Mouse (Mus musculus): Measurements from ENCODE around the gene Slc26a3. TPM values are rescaled to one million over a fixed set of nuclear protein-coding genes. Genes with fewer than 3 reads are reported as not detected.
A peak's percentile ranks its signal among the peaks of the same experiment; 100 is the strongest.

Slc26a3 gene
- 25.3 and 57.8 TPM in 2 replicates for polyA plus RNA-seq (2012; rRNA removed)

GRCm38 (mm10) chr12:31390571-31390970 lies at the start of gene Slc26a3:
Gene Slc26a3, plus strand, starts transcription at chr12:31390871.
- no peak for DNase-seq (ENCODE audit: low read depth, low spot score)
- 87% methylated on average over 3 of the region's 3 CpGs for WGBS

- no peak for DNase-seq (ENCODE audit: low read depth, low spot score)
- 10% methylated on average over 15 of the region's 15 CpGs for WGBS
Measured at GRCm38 (mm10) chr12:31350191-31350943, 40.3 kb upstream of the Slc26a3 start.

DNA sequence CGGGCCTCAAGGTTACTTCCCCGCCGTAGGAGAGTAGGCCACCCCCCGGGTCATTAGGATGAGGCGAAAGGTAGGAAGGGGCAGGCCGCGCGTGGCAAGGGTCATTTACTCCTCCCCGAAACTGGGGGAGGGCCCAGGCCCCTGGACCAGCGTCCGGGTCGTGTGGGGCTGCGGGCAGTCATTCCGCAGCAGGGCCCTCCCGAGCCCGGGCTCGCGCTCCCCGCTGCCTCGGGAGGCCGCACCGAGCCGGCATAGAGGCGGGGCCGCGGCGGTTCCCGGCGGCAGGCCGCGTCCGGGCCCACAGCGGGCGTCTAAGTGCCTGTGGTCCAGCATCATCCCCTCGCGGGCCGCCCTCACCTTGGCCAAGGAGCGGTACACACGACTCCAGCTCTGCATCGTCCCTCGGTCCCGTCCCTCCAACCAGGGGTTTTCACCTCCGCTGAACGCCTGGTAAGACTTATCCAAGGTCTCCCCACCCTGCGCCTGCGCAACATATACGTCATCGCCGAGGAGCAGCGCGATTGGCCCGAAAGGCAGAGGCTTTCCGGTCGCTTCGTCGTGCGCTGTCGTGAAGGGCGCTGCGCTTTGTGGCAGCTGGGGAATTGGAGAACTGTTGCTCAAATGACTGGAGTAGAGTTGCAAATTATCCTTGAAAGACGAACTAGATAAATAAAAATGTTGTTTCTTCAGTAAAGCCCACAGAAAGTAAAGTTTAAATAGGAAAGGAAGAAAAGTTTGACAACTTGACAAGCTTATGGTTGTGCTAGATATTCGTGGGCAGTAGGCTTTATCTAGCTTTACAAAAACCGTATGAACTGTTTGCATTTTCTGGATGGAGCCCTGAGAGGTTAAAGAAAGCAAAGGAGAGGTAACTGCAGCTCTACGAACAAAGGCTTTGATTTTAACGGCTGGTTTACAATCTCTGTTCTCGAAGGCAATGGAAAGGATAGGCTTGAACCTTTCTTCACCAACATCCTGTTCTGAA lies 39.4 kb upstream of the Slc26a3 start, which contains the start of gene Dld:
Dld (minus strand) TSS at position 510 of the 985 bp plus-strand sequence.
- DNase-seq (ENCODE audit: low read depth, low spot score) = peak; percentile 92
- WGBS = 4% methylated on average over 66 of the region's 66 CpGs

DNA sequence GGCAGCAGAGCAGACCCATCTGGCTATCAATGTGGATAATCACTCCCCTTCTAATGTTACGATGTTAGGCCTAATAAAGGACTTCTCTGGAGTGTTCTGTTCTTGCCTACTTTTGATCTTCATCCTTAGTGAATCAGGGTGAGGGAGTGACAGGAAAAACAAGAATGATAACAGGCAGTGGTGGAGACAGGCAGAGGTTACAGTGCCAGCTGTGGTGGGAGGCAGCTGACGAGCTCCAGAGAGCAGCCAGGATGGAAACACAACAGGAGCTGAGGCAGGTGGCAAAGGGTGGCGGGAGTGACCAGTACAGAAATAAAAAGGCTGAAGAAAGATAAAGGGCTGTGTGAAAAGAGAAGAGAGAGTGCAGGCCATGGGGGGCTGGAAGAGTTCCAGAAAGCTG lies 24.2 kb upstream of the Slc26a3 start:
- WGBS = 69% methylated on average over 3 of the region's 3 CpGs
- no peak for DNase-seq (ENCODE audit: low read depth, low spot score)

- WGBS = 71% methylated on average over 5 of the region's 5 CpGs
- DNase-seq (ENCODE audit: low read depth, low spot score) = no peak
Measured at GRCm38 (mm10) chr12:31367721-31368120, 22.9 kb upstream of the Slc26a3 start.

- DNase-seq (ENCODE audit: low read depth, low spot score) = no peak
- WGBS = 91% methylated on average over 1 of the region's 1 CpGs
Measured at GRCm38 (mm10) chr12:31369118-31369517, 21.6 kb upstream of the Slc26a3 start.

GRCm38 (mm10) chr12:31369656-31370055 lies 21.0 kb upstream of the Slc26a3 start:
- no peak for DNase-seq (ENCODE audit: low read depth, low spot score)
- WGBS = 54% methylated on average over 7 of the region's 7 CpGs

DNA sequence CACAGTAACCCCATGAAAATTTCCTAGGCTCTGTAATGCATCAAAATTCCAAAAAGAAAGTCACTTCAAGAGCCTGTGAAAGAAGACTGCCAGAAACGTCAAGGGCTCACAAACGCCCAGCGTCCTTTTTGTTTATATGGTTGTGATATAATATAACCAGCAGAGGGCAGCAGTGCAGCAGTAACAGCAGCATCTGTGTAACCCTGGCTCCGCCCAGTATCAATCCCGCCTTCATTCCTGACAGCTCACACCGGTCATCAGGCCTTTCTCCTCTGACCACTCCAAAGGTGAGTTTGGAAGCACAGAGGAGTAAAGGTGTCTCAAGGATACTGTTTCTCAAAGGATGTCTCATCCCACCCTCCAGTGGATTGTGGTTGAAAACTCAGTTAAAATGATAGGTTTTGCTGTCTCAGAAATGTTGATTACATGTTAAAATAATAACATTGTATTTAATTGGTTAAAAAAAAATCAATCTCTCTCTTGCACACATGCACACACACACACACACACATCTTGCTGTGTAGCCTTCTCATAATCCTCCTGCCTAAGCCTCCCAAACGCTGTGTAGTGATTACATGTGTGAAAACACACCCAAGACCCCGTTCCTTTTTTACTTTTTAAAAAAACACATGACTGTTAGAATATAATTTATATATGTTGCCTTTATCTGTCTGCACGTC lies 15.9 kb upstream of the Slc26a3 start:
- 31% methylated on average over 9 of the region's 9 CpGs for WGBS
- DNase-seq (ENCODE audit: low read depth, low spot score) = peak; percentile 70

DNA sequence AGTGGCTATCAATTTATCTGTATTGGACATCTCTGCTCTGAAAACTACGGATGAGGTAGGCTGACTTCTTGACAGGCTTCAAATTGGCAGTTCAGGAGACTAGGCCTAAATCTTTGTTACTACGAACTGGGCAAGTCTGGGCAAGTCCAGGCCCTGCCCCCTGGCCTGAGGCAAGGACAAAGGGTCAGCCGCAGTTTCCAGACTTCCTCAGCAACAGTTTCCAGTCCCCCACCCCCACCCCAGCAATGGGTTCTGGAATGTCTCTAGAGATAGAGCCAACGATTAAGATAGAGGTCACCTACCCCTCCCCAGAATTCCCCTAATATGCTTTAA lies 15.4 kb upstream of the Slc26a3 start:
- WGBS = 80% methylated on average over 4 of the region's 4 CpGs
- no peak for DNase-seq (ENCODE audit: low read depth, low spot score)

- DNase-seq (ENCODE audit: low read depth, low spot score) = no peak
- 12% methylated on average over 13 of the region's 13 CpGs for WGBS
Measured at GRCm38 (mm10) chr12:31376326-31376950, 14.2 kb upstream of the Slc26a3 start.

GRCm38 (mm10) chr12:31377241-31377640 lies 13.4 kb upstream of the Slc26a3 start:
- WGBS = 78% methylated on average over 11 of the region's 11 CpGs
- no peak for DNase-seq (ENCODE audit: low read depth, low spot score)

- WGBS = 5% methylated on average over 2 of the region's 2 CpGs
- no peak for DNase-seq (ENCODE audit: low read depth, low spot score)
Measured at GRCm38 (mm10) chr12:31380878-31381277, 9.8 kb upstream of the Slc26a3 start.

DNA sequence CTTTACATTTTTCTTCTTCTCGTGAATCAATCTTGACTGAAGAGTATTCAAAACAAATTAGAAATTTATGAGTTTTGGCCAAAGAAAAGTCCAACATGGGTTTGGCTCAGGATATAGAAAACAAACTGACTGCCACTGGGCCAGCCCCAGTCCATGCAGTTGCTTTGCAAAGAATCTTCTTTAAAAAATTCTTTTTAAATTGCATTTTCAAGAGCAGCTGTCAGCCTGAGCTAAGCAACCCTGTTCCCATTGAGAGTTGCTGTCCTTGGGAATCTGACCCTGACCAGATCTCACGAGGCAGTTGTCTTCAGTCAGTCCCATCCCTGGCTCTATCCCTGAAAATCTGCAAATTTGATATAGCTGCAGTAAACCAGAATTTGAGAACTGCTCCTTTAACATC lies 8.2 kb upstream of the Slc26a3 start:
- 40% methylated on average over 2 of the region's 2 CpGs for WGBS
- DNase-seq (ENCODE audit: low read depth, low spot score) = no peak

DNA sequence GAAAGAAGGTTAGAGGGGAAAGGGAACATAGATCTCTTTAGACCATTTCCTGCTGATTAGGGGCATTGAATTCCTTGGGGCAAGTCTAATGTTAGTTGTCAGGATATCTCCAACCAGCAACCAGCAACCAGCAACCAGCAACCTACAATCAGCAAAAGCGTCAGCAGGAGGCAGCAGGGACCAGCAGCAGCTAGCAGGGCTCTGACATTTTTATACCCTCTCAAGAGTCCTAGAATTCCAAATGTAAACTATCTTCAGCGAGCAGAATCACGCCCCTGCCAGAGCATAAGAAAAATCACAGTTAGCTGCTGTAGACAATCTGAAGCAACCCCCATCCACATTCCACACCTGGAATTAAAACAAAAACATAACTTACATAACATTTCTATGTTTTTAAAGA lies 3.4 kb upstream of the Slc26a3 start:
- WGBS = 22% methylated on average over 3 of the region's 3 CpGs
- DNase-seq (ENCODE audit: low read depth, low spot score) = no peak

GRCm38 (mm10) chr12:31391696-31392095 lies 1.0 kb downstream of the Slc26a3 start:
- 91% methylated on average over 12 of the region's 12 CpGs for WGBS
- no peak for DNase-seq (ENCODE audit: low read depth, low spot score)

GRCm38 (mm10) chr12:31395895-31396294 lies 5.2 kb downstream of the Slc26a3 start:
- no peak for DNase-seq (ENCODE audit: low read depth, low spot score)
- WGBS = 94% methylated on average over 1 of the region's 1 CpGs

DNA sequence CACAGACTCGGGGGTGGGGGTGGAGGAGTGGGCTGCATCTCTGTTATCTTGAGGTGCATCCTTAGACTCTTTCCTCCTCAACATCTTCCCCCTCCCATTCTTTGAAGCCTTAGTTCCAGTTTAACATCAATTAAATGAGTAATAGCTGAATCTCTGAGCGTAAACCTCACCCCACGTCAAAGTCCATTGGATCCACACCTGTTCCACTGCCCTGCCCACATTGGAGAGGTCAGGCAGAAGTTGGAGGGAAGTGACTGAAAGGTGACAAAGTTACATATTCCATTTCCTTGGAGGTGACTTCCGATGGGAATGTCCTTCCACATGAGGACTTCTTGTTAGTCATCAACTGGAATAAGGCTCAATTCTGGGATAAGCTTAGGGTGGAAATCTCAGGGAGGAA lies 7.0 kb downstream of the Slc26a3 start:
- 34% methylated on average over 4 of the region's 4 CpGs for WGBS
- DNase-seq (ENCODE audit: low read depth, low spot score) = peak; percentile 68

GRCm38 (mm10) chr12:31400821-31401220 lies 10.2 kb downstream of the Slc26a3 start:
- WGBS = 26% methylated on average over 1 of the region's 1 CpGs
- peak; percentile 64 for DNase-seq (ENCODE audit: low read depth, low spot score)

DNA sequence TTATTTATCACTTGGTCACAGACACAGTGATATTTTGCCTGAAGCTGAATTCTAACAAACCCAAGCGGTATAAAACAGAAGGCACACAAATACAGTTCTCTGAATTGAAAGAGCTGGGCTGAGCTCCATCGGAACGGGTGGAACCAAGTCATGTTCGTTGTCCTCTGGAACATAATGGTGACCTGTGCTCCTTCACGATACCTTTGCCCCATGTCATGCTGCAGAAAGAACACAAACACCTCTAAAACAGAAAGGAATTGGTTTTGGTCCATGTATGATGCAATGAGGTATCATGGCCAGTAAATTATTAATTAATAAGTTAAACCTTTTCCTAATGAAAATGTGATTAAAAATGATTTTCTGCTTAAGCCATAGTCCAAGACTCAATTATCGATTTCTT lies 11.3 kb downstream of the Slc26a3 start:
- WGBS = 81% methylated on average over 6 of the region's 6 CpGs
- no peak for DNase-seq (ENCODE audit: low read depth, low spot score)
